9 mouse cellular contexts compared by ENCODE assay signal in the genomic region with DNA sequence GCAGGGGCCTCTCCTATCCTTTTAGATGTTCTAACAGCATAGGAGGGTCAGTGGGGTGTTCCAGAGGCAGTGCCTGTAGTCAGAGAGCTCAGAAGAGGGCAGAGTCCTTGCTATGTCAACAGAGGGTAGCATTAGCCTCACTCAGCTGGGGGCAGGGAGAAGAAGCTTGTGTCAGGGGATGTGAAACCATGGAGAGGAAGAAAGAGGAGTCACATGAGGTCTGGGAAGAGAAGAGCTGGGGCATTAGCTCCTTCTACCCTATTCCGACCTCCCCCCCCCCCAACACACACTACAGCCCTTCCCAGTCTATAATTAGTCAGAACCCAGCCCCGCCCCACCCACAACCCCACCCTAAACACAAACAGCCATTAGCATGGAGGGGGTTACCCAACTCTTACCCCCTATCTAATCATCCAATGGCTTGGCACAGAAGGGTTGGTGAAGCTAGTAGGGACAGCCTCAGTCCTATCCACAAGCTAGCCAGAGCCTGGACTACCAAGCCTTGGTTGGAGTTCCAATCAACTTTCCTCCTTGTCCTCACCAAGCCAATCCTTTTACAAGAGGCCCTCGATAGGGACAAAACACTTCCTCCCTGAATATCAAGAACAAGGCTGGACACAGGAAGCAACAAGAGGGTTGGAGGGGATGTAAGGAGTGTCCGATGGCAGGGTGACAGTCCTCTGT. TPM values are rescaled to one million over a fixed set of nuclear protein-coding genes. Genes with fewer than 3 reads are reported as not detected.
DNase-seq lines count a peak whose midpoint lies in the region; ATAC-seq and TF ChIP-seq lines count a peak whose summit lies in the region.
"Had no signal": no experiment of that assay in that cellular context is flagged by ENCODE, and none has a peak within 500 bp of the region (broad histone marks: within the 10 kb centered on the region; RNA-seq: fewer than 3 reads in every experiment).

No protein-coding gene starts in this region.

- peak overlapping the region; percentile 93 for H3K4me2 ChIP-seq in hindbrain, embryonic 12.5 days (replicated peaks)
- H3K4me2 ChIP-seq in liver, postnatal 0 days (ENCODE audit: low read depth, low read length), result peak overlapping the region; percentile 81

- 0 out of 2 replicates have a peak overlapping the region, but pooled peaks have one; percentile 4 for H3K4me3 ChIP-seq in hindbrain, embryonic 12.5 days
- peak overlapping the region; percentile 15; the same call in 1 of the 2 replicates for H3K4me3 ChIP-seq in liver, postnatal 0 days (ENCODE audit: low read depth, low read length)
- H3K4me3 ChIP-seq in thymus, adult 2 months (ENCODE audit: control insufficient read depth, insufficient read depth, low read length), result no peak overlapping the region

- DNase-seq in heart, adult 18-20 months, result peak; percentile 42 to 68
- DNase-seq in heart, adult 8-10 months (ENCODE audit: low spot score), result no peak
- peak; percentile 48 for DNase-seq in liver, postnatal 0 days
- DNase-seq in frontal cortex, adult 2 months (ENCODE audit: extremely low spot score in 1 of 2, low spot score in 1 of 2), result no peak
- no peak for DNase-seq in right cerebral cortex, postnatal 14 days
- no peak for DNase-seq in thymus, adult 2 months

- TF ChIP-seq POLR2A in thymus, adult 2 months (IDR thresholded peaks at IDR 0.05; ENCODE audit: control insufficient read depth, extremely low read depth, insufficient read depth, low read length, poor library complexity), result no peak

- no peak for TF ChIP-seq CTCF in liver, postnatal 0 days (IDR thresholded peaks at IDR 0.05; ENCODE audit: low read depth)
- TF ChIP-seq CTCF in thymus, adult 2 months (IDR thresholded peaks at IDR 0.05; ENCODE audit: borderline replicate concordance, control insufficient read depth, extremely low read depth, insufficient read depth, low read length, poor library complexity), result no peak

- peak overlapping the region; percentile 35; the same call in 1 of the 2 replicates for H3K27ac ChIP-seq in hindbrain, embryonic 12.5 days
- H3K27ac ChIP-seq in liver, postnatal 0 days (ENCODE audit: low read depth), result peak overlapping the region; percentile 98
- no peak overlapping the region for H3K27ac ChIP-seq in thymus, adult 2 months (ENCODE audit: control insufficient read depth, insufficient read depth, low read length)

- TF ChIP-seq EP300 in liver, postnatal 0 days (IDR thresholded peaks at IDR 0.05; ENCODE audit: low read depth), result no peak

- ATAC-seq in common myeloid progenitor, adult 5-6 weeks (replicated peaks; ENCODE audit: low read depth, poor library complexity, severe bottlenecking), result peak; percentile 20
- no peak for ATAC-seq in hindbrain, embryonic 12.5 days (ENCODE audit: low FRiP score)
- peak; percentile 67 for ATAC-seq in liver, postnatal 0 days

- peaks cover 86% of the 10 kb centered on the region for H3K4me1 ChIP-seq in hindbrain, embryonic 12.5 days
- H3K4me1 ChIP-seq in liver, postnatal 0 days (ENCODE audit: insufficient read depth), result peaks cover 63% of the 10 kb centered on the region
- H3K4me1 ChIP-seq in thymus, adult 2 months (replicated peaks; ENCODE audit: control insufficient read depth, insufficient read depth, low read length), result peaks cover 34% of the 10 kb centered on the region

- H3K9ac ChIP-seq in hindbrain, embryonic 12.5 days, result peak overlapping the region; percentile 24
- peak overlapping the region; percentile 59 for H3K9ac ChIP-seq in liver, postnatal 0 days (replicated peaks)

- H3K36me3 ChIP-seq in hindbrain, embryonic 12.5 days, result no peaks in the 10 kb centered on the region
- no peaks in the 10 kb centered on the region for H3K36me3 ChIP-seq in liver, postnatal 0 days (replicated peaks; ENCODE audit: insufficient read depth, low read length)
- no peaks in the 10 kb centered on the region for H3K36me3 ChIP-seq in thymus, adult 2 months (ENCODE audit: control insufficient read depth, insufficient read depth, low read length)
- H3K36me3 ChIP-seq: G1E had no signal

- no peaks in the 10 kb centered on the region for H3K27me3 ChIP-seq in hindbrain, embryonic 12.5 days
- peaks cover 30% of the 10 kb centered on the region for H3K27me3 ChIP-seq in liver, postnatal 0 days (ENCODE audit: insufficient read depth, low read length)
- H3K27me3 ChIP-seq in thymus, adult 2 months (ENCODE audit: control insufficient read depth, insufficient read depth, low read length), result peaks cover 5% of the 10 kb centered on the region

- WGBS in hindbrain, embryonic 12.5 days, result 78% methylated on average over 2 of the region's 4 CpGs
- 31% methylated on average over 4 of the region's 4 CpGs for WGBS in liver, postnatal 0 days (ENCODE audit: insufficient replicate concordance)
- WGBS in thymus, adult 2 months, result 72% methylated on average over 4 of the region's 4 CpGs

- H3K9me3 ChIP-seq in hindbrain, embryonic 12.5 days (replicated peaks), result no peaks in the 10 kb centered on the region
- H3K9me3 ChIP-seq in liver, postnatal 0 days (ENCODE audit: low read length), result no peaks in the 10 kb centered on the region

RNA-seq across cellular contexts. Expression of a gene that starts 2.9 kb away (rescaled TPM):
- 10 to 100 TPM; 76.7 to 83.5 TPM for total RNA-seq in heart, adult 18-20 months (2021)
- 100 to 1,000 TPM in 2 of 4 experiments, 10 to 100 TPM in 2; 92.5 to 104 (median 99.6) TPM for total RNA-seq in heart, adult 8-10 months (2022)
- total RNA-seq in common myeloid progenitor, adult 5-6 weeks (2017), result 20.2 and 29.2 TPM in 2 replicates
- polyA plus RNA-seq in hindbrain, embryonic 12.5 days (2016; fragmentation: Nextera tagmentation; extraction: Ambion mirVana), result 167 and 169 TPM in 2 replicates
- 27.2 and 29.7 TPM in 2 replicates for polyA plus RNA-seq in liver, postnatal 0 days (2015; fragmentation: Nextera tagmentation; extraction: Ambion mirVana)
- polyA plus RNA-seq in frontal cortex, adult 2 months (2012; rRNA removed), result 65.8 and 72.5 TPM in 2 replicates
- 42.8 and 54.6 TPM in 2 replicates for polyA plus RNA-seq in thymus, adult 2 months (2012; rRNA removed)

RNA-seq across cellular contexts. Expression of a gene that starts 18.6 kb away (rescaled TPM):
- total RNA-seq in heart, adult 18-20 months (2021), result 1 to 10 TPM; 8.3 to 9.6 TPM
- total RNA-seq in heart, adult 8-10 months (2022), result 10 to 100 TPM in 2 of 4 experiments, 1 to 10 TPM in 2; 8.8 to 12.9 (median 11.0) TPM
- total RNA-seq in common myeloid progenitor, adult 5-6 weeks (2017), result 1.6 and 2.3 TPM in 2 replicates
- polyA plus RNA-seq in hindbrain, embryonic 12.5 days (2016; fragmentation: Nextera tagmentation; extraction: Ambion mirVana), result 54.6 and 57.7 TPM in 2 replicates
- polyA plus RNA-seq in liver, postnatal 0 days (2015; fragmentation: Nextera tagmentation; extraction: Ambion mirVana), result 2.6 and 2.7 TPM in 2 replicates
- polyA plus RNA-seq in frontal cortex, adult 2 months (2012; rRNA removed), result 143 and 146 TPM in 2 replicates
- polyA plus RNA-seq in thymus, adult 2 months (2012; rRNA removed), result 42.3 and 50.1 TPM in 2 replicates

RNA-seq across cellular contexts. Expression of a gene that starts 28.3 kb away (rescaled TPM):
- 1 to 10 TPM; 2.7 to 3.0 TPM for total RNA-seq in heart, adult 18-20 months (2021)
- 1 to 10 TPM; 1.1 to 2.8 (median 2.7) TPM for total RNA-seq in heart, adult 8-10 months (2022)
- 0.50 and 0.73 TPM in 2 replicates for total RNA-seq in common myeloid progenitor, adult 5-6 weeks (2017)
- 39.0 and 41.9 TPM in 2 replicates for polyA plus RNA-seq in hindbrain, embryonic 12.5 days (2016; fragmentation: Nextera tagmentation; extraction: Ambion mirVana)
- polyA plus RNA-seq in liver, postnatal 0 days (2015; fragmentation: Nextera tagmentation; extraction: Ambion mirVana), result 0.66 and 0.81 TPM in 2 replicates
- 53.3 and 61.1 TPM in 2 replicates for polyA plus RNA-seq in frontal cortex, adult 2 months (2012; rRNA removed)
- polyA plus RNA-seq in thymus, adult 2 months (2012; rRNA removed), result 27.3 and 28.6 TPM in 2 replicates

RNA-seq across cellular contexts. Expression of a gene that starts 33.6 kb away (rescaled TPM):
- 10 to 100 TPM; 75.1 to 76.9 TPM for total RNA-seq in heart, adult 18-20 months (2021)
- 10 to 100 TPM; 82.1 to 87.5 (median 84.7) TPM for total RNA-seq in heart, adult 8-10 months (2022)
- 15.6 and 22.7 TPM in 2 replicates for total RNA-seq in common myeloid progenitor, adult 5-6 weeks (2017)
- 62.3 and 65.2 TPM in 2 replicates for polyA plus RNA-seq in hindbrain, embryonic 12.5 days (2016; fragmentation: Nextera tagmentation; extraction: Ambion mirVana)
- polyA plus RNA-seq in liver, postnatal 0 days (2015; fragmentation: Nextera tagmentation; extraction: Ambion mirVana), result 13.9 and 18.1 TPM in 2 replicates
- polyA plus RNA-seq in frontal cortex, adult 2 months (2012; rRNA removed), result 125 and 147 TPM in 2 replicates
- polyA plus RNA-seq in thymus, adult 2 months (2012; rRNA removed), result 299 and 592 TPM in 2 replicates

RNA-seq across cellular contexts. Expression of a gene that starts 37.2 kb away (rescaled TPM):
- 10 to 100 TPM; 24.4 to 24.8 TPM for total RNA-seq in heart, adult 18-20 months (2021)
- total RNA-seq in heart, adult 8-10 months (2022), result 10 to 100 TPM; 21.1 to 31.4 (median 28.0) TPM
- total RNA-seq in common myeloid progenitor, adult 5-6 weeks (2017), result not detected in 2 replicates
- 10.0 and 11.4 TPM in 2 replicates for polyA plus RNA-seq in hindbrain, embryonic 12.5 days (2016; fragmentation: Nextera tagmentation; extraction: Ambion mirVana)
- 2.1 and 2.4 TPM in 2 replicates for polyA plus RNA-seq in liver, postnatal 0 days (2015; fragmentation: Nextera tagmentation; extraction: Ambion mirVana)
- polyA plus RNA-seq in frontal cortex, adult 2 months (2012; rRNA removed), result 20.2 and 22.9 TPM in 2 replicates
- 2.9 and 3.1 TPM in 2 replicates for polyA plus RNA-seq in thymus, adult 2 months (2012; rRNA removed)
- polyA plus RNA-seq: G1E had no signal

Comparison
In these comparisons a context has a peak if more than half of its experiments do, and no peak if none do; other contexts are left out.
1. DNase-seq: peak in heart, adult 18-20 months (2 of 2) and liver, postnatal 0 days (single experiment); none in heart, adult 8-10 months (single experiment), frontal cortex, adult 2 months (0 of 2), right cerebral cortex, postnatal 14 days (single experiment) and thymus, adult 2 months (single experiment).
2. RNA of a gene that starts 18.6 kb away (polyA plus RNA-seq): 143 to 146 TPM in frontal cortex, adult 2 months, 54.6 to 57.7 TPM in hindbrain, embryonic 12.5 days and 42.3 to 50.1 TPM in thymus, adult 2 months; 2.6 to 2.7 TPM in liver, postnatal 0 days; every median in the first group is over 10 times any median in the second.
3. RNA of a gene that starts 28.3 kb away (polyA plus RNA-seq): 53.3 to 61.1 TPM in frontal cortex, adult 2 months, 39.0 to 41.9 TPM in hindbrain, embryonic 12.5 days and 27.3 to 28.6 TPM in thymus, adult 2 months; 0.66 to 0.81 TPM in liver, postnatal 0 days; every median in the first group is over 10 times any median in the second.